Mouse (Mus musculus) erythroblast, embryonic 14.5 days (primary cell): ENCODE data around the gene Ubac1.

ENCODE experiments used
- GATA1 ChIP-seq: IDR thresholded peaks from 2 replicates; pipeline ENCODE4 v1.6.1; 2012; ENCODE audit warnings: low read length, inconsistent platforms, mixed read lengths
- TAL1 ChIP-seq: IDR thresholded peaks from 3 replicates; pipeline ENCODE4 v1.6.1; 2012; ENCODE audit warnings: low read length, inconsistent platforms, mixed read lengths

DNA sequence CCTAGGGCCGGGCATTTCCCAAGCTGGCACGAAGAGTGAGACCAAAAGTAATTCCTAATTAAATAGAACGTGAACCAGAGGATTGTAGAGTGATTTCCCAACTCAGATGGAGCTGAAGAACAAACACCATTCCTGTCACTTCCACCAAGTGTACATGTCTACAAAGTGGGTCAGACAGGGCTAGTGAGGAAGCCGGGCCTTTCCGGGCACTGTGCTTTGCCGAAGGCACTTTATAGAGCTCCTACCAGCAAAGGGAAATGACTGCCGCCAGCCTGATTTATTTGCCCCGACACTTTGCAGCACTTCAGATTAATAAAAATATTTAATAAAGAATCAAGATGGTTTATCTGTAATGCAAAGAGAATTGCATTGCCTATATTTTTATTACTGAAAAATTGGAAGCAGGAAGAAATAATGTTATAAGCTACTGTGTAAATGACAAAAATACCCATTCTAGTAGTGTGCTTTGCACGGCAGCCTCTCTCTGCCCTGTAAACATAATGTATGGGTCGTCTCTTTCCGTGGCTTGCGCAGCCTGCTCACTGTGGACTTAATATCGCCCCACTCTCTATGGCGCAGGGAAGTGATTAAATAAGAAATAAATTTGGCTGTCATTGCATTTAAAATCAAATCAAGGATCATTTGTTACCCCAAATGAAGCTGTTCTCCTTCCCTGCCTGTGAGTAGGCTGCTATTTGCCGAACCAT is 12.9 kb upstream of the Ubac1 start:
- TF ChIP-seq GATA1 (no peak), TAL1 (no peak)
